Mouse (Mus musculus): ENCODE measurements around the gene Fth1.
"Not testable (repeated sequence)": the region's sequence is repeated elsewhere in the genome, so short reads cannot be mapped to it uniquely, and the experiment has no call there.

DNA sequence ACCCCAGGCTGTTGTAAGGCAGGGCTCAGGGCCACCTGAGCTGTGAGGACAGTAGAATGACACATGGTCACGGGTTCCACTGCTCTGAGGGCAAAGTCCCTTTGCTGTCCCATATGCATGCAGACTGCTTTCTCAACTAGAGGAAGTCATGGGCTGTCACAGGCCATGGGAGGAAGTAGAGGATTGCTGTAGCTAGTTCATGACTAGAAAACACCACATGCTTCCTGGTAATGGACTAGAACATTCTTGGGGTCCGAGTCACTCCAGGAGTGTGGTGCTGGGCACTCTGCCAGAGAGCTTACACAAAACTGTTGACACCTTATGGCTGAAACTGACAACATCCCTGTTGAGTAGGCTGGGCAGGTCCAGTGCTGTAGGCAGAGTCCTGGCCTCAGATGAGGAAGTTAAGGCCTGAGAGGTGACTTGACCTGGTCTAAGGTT, 49.2 kb upstream of the Fth1 start:
- TF ChIP-seq CTCF (IDR thresholded peaks at IDR 0.05; ENCODE audit: low read depth, low read length); POLR2A (IDR thresholded peaks at IDR 0.05; ENCODE audit: insufficient read depth, low read length): not testable (repeated sequence)

Measured in ES-Bruce4 (cell line).